Mouse (Mus musculus): ENCODE results near the gene Ntrk3. TPM values are rescaled to one million over a fixed set of nuclear protein-coding genes. Genes with fewer than 3 reads are reported as not detected.

Gene Ntrk3
- polyA plus RNA-seq, 1 experiment from 2014 or later, result 18.3 TPM

DNA sequence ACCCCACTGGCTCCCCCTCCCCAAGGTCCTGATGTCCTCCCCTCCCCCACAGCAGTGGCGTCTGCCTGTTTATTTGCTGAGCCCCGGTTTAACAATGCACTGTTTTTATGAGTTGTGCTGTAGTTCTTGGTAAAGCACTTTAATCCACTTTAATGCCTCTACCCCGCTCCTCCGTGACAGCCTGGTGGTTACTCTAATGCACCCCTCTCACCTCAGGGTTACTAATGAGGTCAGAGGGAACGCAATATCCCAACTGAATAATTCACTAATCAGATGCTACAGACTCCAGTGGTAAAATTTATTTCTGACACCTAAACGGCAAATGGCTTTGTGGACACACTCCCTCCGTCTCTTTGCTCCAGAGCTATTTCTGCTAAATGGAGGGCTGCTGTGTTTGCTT is 133.9 kb downstream of the Ntrk3 start:
- 0 out of 2 replicates have a peak, but pooled peaks cover 4% of the 10 kb centered on the region for H3K27me3 ChIP-seq
- H3K36me3 ChIP-seq, result no peaks in the 10 kb centered on the region
- no peak overlapping the region for H3K9ac ChIP-seq (replicated peaks)
- ATAC-seq, result no peak
- H3K4me3 ChIP-seq (replicated peaks), result no peak overlapping the region
- no peak overlapping the region for H3K4me2 ChIP-seq (replicated peaks)
- H3K9me3 ChIP-seq, result no peaks in the 10 kb centered on the region
- H3K27ac ChIP-seq, result no peak overlapping the region
- peaks cover 25% of the 10 kb centered on the region for H3K4me1 ChIP-seq (replicated peaks)
- WGBS, result 20% methylated on average over 7 of the region's 7 CpGs

DNA sequence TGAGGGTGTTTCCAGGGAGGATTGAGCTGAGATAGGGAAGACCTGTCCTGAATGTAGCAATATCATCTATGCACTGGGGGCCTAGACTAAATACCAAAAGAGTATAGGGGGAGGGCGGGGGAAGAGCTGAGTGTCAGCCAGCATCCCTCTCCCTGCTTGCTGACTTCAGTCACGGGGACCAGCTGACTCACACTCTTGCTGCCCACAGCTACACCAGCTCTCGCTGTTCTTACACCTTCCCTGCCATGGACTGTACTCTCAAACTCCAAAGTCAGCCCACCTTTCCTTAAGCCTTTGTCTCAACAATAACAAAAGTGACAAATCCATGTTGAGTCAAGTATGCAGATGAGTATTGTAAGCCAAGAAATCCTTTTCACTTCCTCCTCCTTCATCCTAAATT is 136.0 kb downstream of the Ntrk3 start:
- Histone ChIP-seq H3K27me3 (0 out of 2 replicates have a peak, but pooled peaks cover 7% of the 10 kb centered on the region), H3K4me2 (replicated peaks) (no peak overlapping the region), H3K4me1 (replicated peaks) (peaks cover 44% of the 10 kb centered on the region), H3K9ac (replicated peaks) (no peak overlapping the region), H3K36me3 (no peaks in the 10 kb centered on the region), H3K4me3 (replicated peaks) (no peak overlapping the region), H3K9me3 (no peaks in the 10 kb centered on the region), H3K27ac (no peak overlapping the region)
- no peak for ATAC-seq
- 85% methylated on average over 3 of the region's 3 CpGs for WGBS

DNA sequence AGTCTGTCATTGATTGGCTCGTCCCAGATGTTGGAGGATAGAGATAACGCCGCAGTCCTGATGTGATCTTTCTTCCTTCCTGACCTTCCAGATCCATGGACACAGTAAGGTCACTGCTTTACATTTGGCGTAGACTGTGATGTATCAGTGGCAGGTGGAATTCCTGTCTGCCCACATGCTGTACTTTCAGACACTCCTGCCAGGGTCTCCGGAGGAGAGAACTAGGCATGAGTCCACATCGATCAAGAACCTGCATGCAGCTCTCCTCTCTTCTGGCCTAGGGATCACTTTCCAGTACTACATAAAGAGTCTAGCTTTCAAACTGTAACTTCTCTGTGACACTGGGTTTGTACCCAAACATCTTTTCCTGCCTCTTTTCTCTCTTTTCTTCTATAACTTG is 136.9 kb downstream of the Ntrk3 start:
- H3K9me3 ChIP-seq, result no peaks in the 10 kb centered on the region
- no peak for ATAC-seq
- WGBS, result 87% methylated on average over 6 of the region's 6 CpGs
- peaks cover 50% of the 10 kb centered on the region for H3K4me1 ChIP-seq (replicated peaks)
- H3K27me3 ChIP-seq, result 0 out of 2 replicates have a peak, but pooled peaks cover 7% of the 10 kb centered on the region
- no peaks in the 10 kb centered on the region for H3K36me3 ChIP-seq
- H3K4me3 ChIP-seq (replicated peaks), result no peak overlapping the region
- H3K4me2 ChIP-seq (replicated peaks), result no peak overlapping the region
- H3K27ac ChIP-seq, result no peak overlapping the region
- H3K9ac ChIP-seq (replicated peaks), result no peak overlapping the region

DNA sequence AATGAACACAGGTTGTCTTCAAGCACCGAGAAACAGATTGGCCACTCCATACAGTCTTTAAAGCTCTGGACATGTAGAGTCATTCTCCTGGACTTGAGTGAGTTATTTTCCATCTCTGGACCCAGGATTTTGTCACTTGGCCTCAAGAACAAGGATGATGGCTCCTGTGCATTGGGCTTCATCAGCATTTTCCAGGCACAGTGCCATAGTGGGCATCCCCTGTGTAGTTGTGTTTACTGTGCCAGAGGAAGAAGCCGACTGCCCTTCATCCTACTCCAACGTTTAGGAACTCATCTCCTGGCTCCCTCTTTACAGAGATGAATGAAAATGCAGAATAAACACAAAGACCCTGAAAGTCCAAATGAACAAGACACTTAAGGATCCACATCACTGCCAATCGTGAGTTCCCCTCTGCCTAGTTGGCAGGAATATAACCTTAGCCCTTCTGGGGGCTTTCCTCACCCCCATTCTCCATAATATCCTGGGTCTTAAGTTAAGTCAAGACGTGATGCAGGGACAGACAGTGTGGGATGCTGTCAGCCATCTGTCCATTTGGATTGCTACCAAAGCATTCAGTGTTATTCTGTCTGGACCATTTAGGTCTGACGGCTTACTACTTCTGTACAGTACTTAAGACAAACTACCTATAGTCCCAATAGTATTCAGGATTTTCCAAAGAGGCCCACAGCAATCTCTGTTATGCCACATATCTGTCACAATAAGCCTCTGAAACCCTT is 137.7 kb downstream of the Ntrk3 start:
- Histone ChIP-seq H3K9me3 (no peaks in the 10 kb centered on the region), H3K27me3 (0 out of 2 replicates have a peak, but pooled peaks cover 7% of the 10 kb centered on the region), H3K9ac (replicated peaks) (no peak overlapping the region), H3K4me3 (replicated peaks) (no peak overlapping the region), H3K4me1 (replicated peaks) (peaks cover 42% of the 10 kb centered on the region), H3K36me3 (no peaks in the 10 kb centered on the region), H3K4me2 (replicated peaks) (no peak overlapping the region), H3K27ac (no peak overlapping the region)
- ATAC-seq, result no peak
- WGBS, result 81% methylated on average over 6 of the region's 6 CpGs

DNA sequence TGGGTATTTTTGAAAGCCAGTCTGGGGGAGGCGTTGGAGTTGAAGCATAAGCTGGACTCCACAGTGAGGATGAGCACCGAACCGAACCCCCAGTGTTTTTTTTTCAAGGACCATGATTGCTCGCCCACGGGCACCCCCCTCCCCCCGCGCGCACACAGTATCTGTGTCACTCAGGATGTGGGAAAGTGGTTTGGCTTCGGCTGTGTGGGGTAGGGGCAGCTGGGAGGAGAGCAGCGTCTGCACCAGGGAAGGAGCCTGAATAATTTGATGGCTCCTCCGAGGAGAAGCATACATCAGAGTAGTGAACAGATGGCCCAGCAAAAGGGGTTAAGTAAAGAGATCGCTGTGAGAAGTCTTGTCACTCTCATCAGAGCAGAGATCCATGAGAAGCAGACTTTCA is 139.7 kb downstream of the Ntrk3 start:
- Histone ChIP-seq H3K4me2 (replicated peaks) (peak overlapping the region; percentile 31), H3K27me3 (peaks cover 10% of the 10 kb centered on the region; the same call in 1 of the 2 replicates), H3K9ac (replicated peaks) (no peak overlapping the region), H3K4me1 (replicated peaks) (peaks cover 25% of the 10 kb centered on the region), H3K9me3 (no peaks in the 10 kb centered on the region), H3K36me3 (no peaks in the 10 kb centered on the region), H3K27ac (no peak overlapping the region), H3K4me3 (replicated peaks) (no peak overlapping the region)
- WGBS, result 36% methylated on average over 12 of the region's 12 CpGs
- ATAC-seq, result peak; percentile 69

DNA sequence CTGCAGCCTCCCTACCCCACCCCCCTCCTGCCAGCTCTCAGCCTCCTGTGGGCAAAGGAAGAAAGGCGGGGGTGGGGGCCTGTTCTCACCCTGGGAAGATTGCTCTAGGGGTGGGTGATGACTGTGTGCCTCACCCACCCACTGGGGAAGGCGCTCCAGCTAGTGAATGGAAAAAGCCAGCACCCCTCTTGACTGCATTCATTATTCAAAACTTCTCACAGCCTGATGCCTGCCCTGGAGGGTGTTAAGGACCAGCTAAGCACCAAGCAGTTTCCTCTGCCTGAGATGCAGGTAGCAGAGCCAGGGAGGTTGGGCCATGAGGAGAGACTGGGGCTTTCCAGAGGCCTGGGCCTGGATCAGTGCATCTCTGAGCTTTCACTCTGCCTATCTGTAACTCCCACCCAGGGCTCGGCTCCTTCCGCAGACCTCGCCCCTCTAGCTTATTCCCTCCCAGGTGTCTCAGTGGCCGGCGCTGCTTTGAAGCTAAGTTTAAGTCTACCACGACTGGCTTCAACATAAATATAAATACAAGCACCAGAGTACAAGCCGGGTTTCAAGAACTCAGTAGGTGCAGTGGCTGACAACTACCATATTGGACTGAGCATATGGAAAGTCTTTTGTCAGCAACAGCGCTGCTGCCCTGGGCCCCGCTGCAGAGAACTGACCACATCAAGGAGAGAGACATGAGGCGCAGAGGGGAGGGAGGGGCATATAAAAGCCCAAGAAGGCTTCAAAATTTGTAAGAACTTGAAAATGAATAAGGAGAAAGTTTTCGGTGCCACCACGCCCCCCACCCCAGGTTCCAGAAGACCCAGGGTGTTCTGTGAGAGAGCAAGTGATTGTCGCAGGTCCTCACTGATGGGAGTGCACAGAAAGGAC is 140.3 kb downstream of the Ntrk3 start:
- 0 out of 2 replicates have a peak, but pooled peaks have one; percentile 41 for ATAC-seq
- WGBS, result 27% methylated on average over 15 of the region's 15 CpGs

DNA sequence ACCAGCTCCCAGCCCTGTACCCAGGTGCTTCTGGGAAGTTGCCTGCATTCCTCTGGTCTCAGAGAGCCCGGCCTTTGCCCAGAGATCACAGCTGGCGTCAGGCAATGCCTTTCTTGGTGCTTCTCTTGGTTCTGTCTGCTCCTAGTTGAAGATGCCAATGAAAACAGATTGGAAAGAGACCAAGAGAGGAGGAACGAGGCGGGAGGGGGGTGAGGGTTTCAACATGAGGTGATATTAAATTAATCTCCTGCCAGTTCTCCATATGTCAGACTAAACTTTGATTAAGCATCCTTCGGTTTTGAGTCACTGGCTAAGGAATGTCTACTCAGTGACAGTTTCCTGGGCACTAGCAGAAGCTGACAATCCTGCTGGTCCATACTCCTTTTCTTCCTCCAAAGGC is 141.3 kb downstream of the Ntrk3 start:
- peaks cover 10% of the 10 kb centered on the region; the same call in 1 of the 2 replicates for H3K27me3 ChIP-seq
- no peak overlapping the region for H3K27ac ChIP-seq
- no peaks in the 10 kb centered on the region for H3K9me3 ChIP-seq
- H3K36me3 ChIP-seq, result no peaks in the 10 kb centered on the region
- H3K4me2 ChIP-seq (replicated peaks), result no peak overlapping the region
- ATAC-seq, result no peak
- H3K4me3 ChIP-seq (replicated peaks), result no peak overlapping the region
- H3K9ac ChIP-seq (replicated peaks), result no peak overlapping the region
- H3K4me1 ChIP-seq (replicated peaks), result peaks cover 25% of the 10 kb centered on the region
- WGBS, result 53% methylated on average over 5 of the region's 5 CpGs

More for the DNA sequence above, 140.3 kb downstream of the Ntrk3 start:
- Histone ChIP-seq H3K27ac (no peak overlapping the region), H3K36me3 (no peaks in the 10 kb centered on the region), H3K9ac (replicated peaks) (no peak overlapping the region), H3K9me3 (no peaks in the 10 kb centered on the region), H3K4me2 (replicated peaks) (peak overlapping the region; percentile 31), H3K27me3 (peaks cover 10% of the 10 kb centered on the region; the same call in 1 of the 2 replicates), H3K4me1 (replicated peaks) (peaks cover 25% of the 10 kb centered on the region), H3K4me3 (replicated peaks) (no peak overlapping the region)

DNA sequence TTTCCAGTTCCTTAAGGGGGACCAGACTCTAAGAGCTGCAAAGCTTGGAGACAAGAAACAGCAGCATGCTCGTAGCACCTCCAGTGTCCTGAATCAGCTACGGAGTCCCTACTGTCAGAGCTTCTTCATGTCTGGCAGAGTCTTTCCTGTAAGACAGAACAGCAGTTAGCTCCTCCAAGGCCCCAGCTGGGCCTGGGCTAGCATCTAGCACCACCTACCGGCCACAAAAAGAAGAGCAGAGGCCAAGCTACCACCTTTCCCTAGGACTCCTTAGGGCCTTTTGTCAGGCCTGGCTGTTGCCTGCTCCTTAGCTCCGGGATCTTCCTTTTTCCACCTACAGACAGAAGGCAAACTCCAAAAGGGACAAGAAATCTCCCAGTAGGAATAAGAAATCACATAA is 141.9 kb downstream of the Ntrk3 start:
- WGBS, result 5% methylated on average over 4 of the region's 4 CpGs
- Histone ChIP-seq H3K27ac (no peak overlapping the region), H3K4me3 (replicated peaks) (no peak overlapping the region), H3K4me1 (replicated peaks) (peaks cover 25% of the 10 kb centered on the region), H3K4me2 (replicated peaks) (no peak overlapping the region), H3K27me3 (peaks cover 10% of the 10 kb centered on the region; the same call in 1 of the 2 replicates), H3K9me3 (no peaks in the 10 kb centered on the region), H3K9ac (replicated peaks) (no peak overlapping the region), H3K36me3 (no peaks in the 10 kb centered on the region)
- ATAC-seq, result peak; percentile 81

DNA sequence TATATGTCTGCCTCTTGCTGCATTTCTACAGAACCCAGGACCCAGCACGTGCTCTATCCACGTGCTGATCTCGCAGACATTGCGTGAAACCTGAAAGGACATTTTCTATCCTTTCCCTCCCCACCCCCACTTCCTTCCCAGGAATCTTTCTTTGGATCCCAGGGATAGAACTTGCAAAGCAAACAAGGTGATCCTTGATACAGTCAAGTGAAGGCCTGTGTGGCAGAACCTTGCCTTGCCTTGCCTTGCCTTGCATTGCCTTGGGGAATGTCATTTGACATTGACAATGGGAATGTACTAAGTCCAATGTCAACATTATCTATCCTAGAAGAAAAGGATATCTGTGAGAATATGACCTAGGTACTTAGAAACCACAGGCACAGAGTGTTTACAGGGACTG is 144.9 kb downstream of the Ntrk3 start:
- H3K9ac ChIP-seq (replicated peaks), result no peak overlapping the region
- H3K4me1 ChIP-seq (replicated peaks), result peaks cover 17% of the 10 kb centered on the region
- no peak overlapping the region for H3K4me2 ChIP-seq (replicated peaks)
- no peak overlapping the region for H3K4me3 ChIP-seq (replicated peaks)
- ATAC-seq, result no peak
- H3K27me3 ChIP-seq, result peaks cover 3% of the 10 kb centered on the region; the same call in 1 of the 2 replicates
- H3K36me3 ChIP-seq, result no peaks in the 10 kb centered on the region
- H3K9me3 ChIP-seq, result no peaks in the 10 kb centered on the region
- WGBS, result 82% methylated on average over 4 of the region's 4 CpGs
- no peak overlapping the region for H3K27ac ChIP-seq

DNA sequence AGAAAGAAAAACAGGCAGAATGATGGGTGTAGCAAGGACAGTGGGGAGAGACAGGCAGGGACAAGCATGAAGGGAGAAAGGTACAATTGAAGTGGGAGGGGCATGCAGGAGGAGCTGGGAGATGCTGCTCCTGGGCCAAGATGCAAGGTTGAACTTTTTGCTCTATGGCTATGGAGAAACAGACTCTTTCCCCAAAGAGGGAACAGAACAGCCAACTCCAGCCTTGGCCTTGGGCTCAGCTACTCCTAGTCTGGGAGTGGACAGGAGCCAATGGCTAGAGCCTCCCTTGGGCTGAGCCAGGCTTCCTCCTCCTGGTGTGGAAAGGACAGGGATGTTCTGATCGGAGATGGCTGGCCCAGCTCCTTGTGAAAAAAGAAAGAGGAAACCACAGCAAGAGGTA is 145.6 kb downstream of the Ntrk3 start:
- Histone ChIP-seq H3K9ac (replicated peaks) (no peak overlapping the region), H3K27me3 (peaks cover 3% of the 10 kb centered on the region; the same call in 1 of the 2 replicates), H3K4me3 (replicated peaks) (no peak overlapping the region), H3K4me2 (replicated peaks) (no peak overlapping the region), H3K36me3 (no peaks in the 10 kb centered on the region), H3K27ac (no peak overlapping the region), H3K9me3 (no peaks in the 10 kb centered on the region), H3K4me1 (replicated peaks) (peaks cover 9% of the 10 kb centered on the region)
- WGBS, result 83% methylated on average over 1 of the region's 1 CpGs
- ATAC-seq, result no peak

DNA sequence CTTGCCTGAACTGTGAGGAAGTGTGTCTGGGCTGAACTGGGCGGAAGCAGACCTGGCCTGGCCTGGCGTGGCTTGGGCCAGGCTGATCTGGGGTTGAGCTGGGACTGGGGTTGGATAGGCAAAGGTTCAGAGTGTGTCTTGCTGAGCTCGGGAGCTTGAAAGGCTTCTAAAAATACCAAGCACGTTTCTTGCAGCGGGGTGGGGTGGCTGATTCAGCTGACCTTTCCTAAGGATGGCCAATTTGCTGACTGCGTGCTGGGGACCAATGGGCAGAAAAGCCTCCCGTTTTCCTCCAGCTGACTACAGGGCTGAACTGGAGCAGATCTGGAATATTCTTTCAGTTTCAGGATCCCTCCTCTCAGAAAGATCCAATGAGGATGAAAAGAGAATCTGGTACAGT is 148.0 kb downstream of the Ntrk3 start:
- Histone ChIP-seq H3K36me3 (no peaks in the 10 kb centered on the region), H3K4me3 (replicated peaks) (no peak overlapping the region), H3K27ac (no peak overlapping the region), H3K4me1 (replicated peaks) (0 out of 2 replicates have a peak, but pooled peaks cover 5% of the 10 kb centered on the region), H3K9ac (replicated peaks) (no peak overlapping the region), H3K4me2 (replicated peaks) (no peak overlapping the region), H3K9me3 (no peaks in the 10 kb centered on the region), H3K27me3 (peaks cover 11% of the 10 kb centered on the region)
- no peak for ATAC-seq
- WGBS, result 73% methylated on average over 7 of the region's 7 CpGs

DNA sequence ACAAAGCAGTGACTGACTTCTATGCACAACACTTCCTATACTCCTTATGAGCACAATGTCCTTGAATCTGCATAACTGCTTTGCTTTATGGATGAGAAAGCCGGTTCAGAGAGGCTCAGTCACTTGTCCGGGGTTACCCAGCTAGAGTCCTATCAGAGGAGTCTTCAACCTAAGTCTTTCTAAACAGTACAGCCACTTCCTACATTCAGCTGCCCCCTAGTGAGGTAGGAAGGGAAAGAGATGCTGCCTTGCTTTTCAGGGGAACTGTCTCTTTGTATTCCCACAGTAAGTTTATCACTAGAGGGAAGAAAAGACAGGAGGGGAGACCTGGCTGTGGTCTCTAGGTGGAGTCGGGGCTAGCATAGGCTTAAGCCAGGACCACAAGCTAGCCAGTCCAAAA is 151.0 kb downstream of the Ntrk3 start:
- ATAC-seq, result no peak
- H3K4me1 ChIP-seq (replicated peaks), result 0 out of 2 replicates have a peak, but pooled peaks cover 5% of the 10 kb centered on the region

More for the DNA sequence above, 151.0 kb downstream of the Ntrk3 start:
- Histone ChIP-seq H3K4me3 (replicated peaks) (no peak overlapping the region), H3K9me3 (no peaks in the 10 kb centered on the region), H3K4me2 (replicated peaks) (no peak overlapping the region), H3K27me3 (peaks cover 30% of the 10 kb centered on the region), H3K27ac (no peak overlapping the region), H3K9ac (replicated peaks) (no peak overlapping the region), H3K36me3 (no peaks in the 10 kb centered on the region)
- WGBS, result 26% methylated on average over 3 of the region's 3 CpGs
